Mouse (Mus musculus): ENCODE data around the gene Fam162a.
"Not testable (repeated sequence)": the region's sequence is repeated elsewhere in the genome, so short reads cannot be mapped to it uniquely, and the experiment has no call there.

The Fam162a gene

DNA sequence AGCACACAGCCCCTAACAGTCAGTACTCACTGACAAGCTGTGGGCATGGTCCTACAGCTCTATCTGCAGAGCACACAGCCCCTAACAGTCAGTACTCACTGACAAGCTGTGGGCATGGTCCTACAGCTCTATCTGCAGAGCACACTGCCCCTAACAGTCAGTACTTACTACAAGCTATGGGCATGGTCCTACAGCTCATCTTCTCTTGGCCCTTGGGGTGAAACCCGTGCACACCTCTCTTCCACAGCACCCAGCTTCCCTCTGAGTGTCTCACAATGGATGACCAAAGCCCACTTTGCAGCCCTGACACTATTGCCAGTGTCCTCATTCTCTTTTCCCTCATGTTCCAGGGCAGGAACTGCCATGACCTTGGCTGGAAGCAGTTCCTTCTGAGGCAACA is 8.9 kb downstream of the Fam162a start:
- DNase-seq (ENCODE audit: low spot score in 2 of 2) = not testable (repeated sequence)

DNA sequence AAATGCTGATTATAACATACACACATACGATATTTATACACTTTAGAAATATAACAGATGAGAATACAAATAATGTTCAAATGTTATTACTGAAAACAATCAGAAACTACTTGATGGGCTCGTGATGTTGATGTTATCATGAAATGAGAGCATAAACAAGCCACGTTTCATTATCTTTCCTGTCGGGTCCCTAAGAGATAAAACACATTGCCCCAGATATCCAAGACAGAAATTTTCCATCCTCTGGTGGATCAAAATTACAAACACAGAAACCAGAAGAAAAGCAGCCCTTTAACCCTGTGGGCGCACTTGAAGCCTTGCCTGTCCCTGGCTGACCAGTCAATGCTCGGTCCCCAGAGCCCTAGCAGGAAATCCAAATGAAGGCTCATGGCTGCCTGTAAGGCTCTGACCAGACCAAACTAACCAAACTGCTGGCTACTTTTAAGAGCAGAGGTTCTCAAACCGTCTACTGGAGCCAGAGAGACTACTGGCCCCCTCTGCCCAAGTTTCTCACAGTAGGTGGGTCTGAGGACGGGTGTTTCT is 13.4 kb downstream of the Fam162a start:
- no peak for DNase-seq (ENCODE audit: low spot score in 2 of 2)

- no peak for DNase-seq (ENCODE audit: low spot score in 2 of 2)
Observed at GRCm38 (mm10) chr16:36056416-36056815, 15.0 kb downstream of the Fam162a start.

- no peak for DNase-seq (ENCODE audit: low spot score in 2 of 2)
Observed at GRCm38 (mm10) chr16:36054920-36055319, 16.5 kb downstream of the Fam162a start.

DNA sequence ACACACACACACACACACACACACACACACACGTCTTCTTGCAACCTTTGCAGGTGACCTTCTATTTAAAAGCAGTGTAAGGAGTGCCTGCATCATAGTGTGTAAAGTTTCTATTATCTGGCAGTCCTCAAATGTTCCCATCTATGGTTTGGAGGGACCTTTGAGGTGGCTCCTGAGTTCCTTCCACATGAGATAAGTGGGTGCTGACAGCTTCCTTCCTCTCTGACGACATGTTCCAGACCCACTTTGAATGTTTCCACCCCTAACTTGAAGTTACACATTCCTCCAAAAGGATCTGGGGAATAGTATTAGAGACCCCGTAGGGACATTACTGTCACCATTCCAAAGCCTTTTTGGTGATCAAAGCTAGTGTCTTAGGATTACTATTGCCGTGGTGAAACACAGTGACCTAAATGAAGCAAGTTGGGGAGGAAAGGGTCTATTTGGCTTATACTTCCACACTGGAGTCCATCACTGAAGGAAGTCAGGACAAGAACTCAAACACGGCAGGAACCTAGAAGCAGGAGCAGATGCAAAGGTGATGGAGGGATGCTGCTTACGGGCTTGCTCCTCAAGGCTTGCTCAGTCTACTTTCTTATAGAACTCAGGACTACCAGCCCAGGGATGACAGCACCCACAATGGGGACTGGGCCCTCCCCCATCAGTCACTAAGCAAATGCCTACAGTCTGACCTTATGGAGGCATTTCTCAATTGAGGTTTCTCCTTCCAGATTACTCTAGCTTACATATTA is 17.7 kb downstream of the Fam162a start:
- no peak for DNase-seq (ENCODE audit: low spot score in 2 of 2)

DNA sequence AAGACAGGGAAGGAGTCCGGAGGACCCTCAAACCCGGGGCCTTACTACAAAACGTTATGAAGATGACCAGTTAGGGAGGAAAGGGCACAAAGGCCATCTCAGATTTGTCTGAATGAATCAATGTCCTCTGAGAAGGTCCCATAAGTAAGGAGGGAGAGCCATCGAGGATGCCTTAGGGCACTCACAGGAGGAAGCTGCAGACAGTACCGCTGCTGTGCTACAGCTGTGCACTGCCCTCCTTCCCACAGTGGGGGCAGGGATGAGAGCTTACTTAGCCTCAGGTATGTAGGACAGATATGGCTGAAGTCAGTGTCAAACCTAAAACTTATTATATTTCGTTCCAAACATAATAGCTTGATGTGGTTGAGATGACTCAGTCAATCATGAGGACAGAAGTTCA is 19.9 kb downstream of the Fam162a start:
- no peak for DNase-seq (ENCODE audit: low spot score in 2 of 2)

GRCm38 (mm10) chr16:36047538-36047937 is 23.9 kb downstream of the Fam162a start:
- no peak for DNase-seq (ENCODE audit: low spot score in 2 of 2)

DNA sequence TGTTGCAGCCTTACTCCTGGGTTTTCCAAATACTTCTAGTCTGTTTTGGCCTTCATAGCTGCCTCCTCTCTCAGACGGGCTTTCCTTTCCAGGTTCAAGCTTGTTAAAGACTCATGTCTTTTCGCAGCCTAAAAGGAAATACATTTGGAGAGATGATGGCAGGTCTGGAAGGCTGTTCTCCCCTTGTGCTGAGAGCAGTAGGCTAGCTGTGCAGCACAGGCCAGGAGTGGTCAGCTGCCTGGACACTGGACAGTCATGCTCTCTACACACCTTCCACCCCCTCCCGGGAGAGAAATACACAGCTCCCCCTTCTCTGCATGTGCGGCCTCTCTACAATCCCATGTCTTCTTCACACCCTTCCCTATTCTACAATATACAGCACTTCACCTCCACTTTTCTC is 27.4 kb downstream of the Fam162a start:
- no peak for DNase-seq (ENCODE audit: low spot score in 2 of 2)

GRCm38 (mm10) chr16:36043073-36043472 is 28.3 kb downstream of the Fam162a start:
- no peak for DNase-seq (ENCODE audit: low spot score in 2 of 2)

DNA sequence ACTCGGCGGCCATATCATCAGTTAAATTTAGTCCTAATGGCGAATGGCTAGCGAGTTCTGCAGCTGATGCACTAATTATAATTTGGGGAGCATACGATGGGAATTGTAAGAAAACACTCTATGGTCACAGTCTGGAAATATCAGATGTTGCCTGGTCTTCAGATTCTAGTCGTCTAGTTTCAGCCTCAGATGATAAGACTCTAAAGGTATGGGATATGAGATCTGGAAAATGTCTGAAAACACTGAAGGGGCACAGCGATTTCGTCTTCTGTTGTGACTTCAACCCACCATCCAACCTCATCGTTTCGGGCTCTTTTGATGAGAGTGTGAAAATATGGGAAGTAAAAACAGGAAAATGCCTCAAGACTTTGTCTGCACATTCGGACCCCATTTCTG is 29.8 kb downstream of the Fam162a start:
- DNase-seq (ENCODE audit: low spot score in 2 of 2) = no peak

- peak; percentile 77 to 91 for DNase-seq (ENCODE audit: low spot score in 2 of 2)
Observed at GRCm38 (mm10) chr16:36040640-36041624, 30.5 kb downstream of the Fam162a start, which contains the start of gene Wdr5b. Gene Wdr5b, plus strand, starts transcription at chr16:36041190.

GRCm38 (mm10) chr16:36028120-36028519 is 43.3 kb downstream of the Fam162a start:
- DNase-seq (ENCODE audit: low spot score in 2 of 2) = not testable (repeated sequence)

- no peak for DNase-seq (ENCODE audit: low spot score in 2 of 2)
Observed at GRCm38 (mm10) chr16:36016335-36016734, 55.1 kb downstream of the Fam162a start.

GRCm38 (mm10) chr16:36008396-36008795 is 63.0 kb downstream of the Fam162a start:
- DNase-seq (ENCODE audit: low spot score in 2 of 2) = no peak

GRCm38 (mm10) chr16:35998852-35999251 is 72.5 kb downstream of the Fam162a start:
- DNase-seq (ENCODE audit: low spot score in 2 of 2) = not testable (repeated sequence)
